Mouse (Mus musculus) granulocyte monocyte progenitor cell, adult 5-6 weeks (primary cell): ENCODE results near the gene Scgb1a1. TPM values are rescaled to one million over a fixed set of nuclear protein-coding genes. Genes with fewer than 3 reads are reported as not detected.

ENCODE experiments used
- ATAC-seq: replicated peaks from 2 replicates; pipeline ENCODE4 v1.8.0; 2016; ENCODE audit warnings: mild to moderate bottlenecking, moderate TSS enrichment, inconsistent platforms; ENCODE audit not compliant: poor library complexity, severe bottlenecking
- total RNA-seq, 2 experiments: library from RNA; stranded (forward) in 1 of 2; stranded (reverse) in 1 of 2; fragments of 200-712, 200-1000 nt in 1 of 2; fragments of >200 nt in 1 of 2; fragmentation: Nextera tagmentation in 1 of 2; gene quantifications; 2 replicates each; pipeline ENCODE4 v1.2.3; 2014 to 2017

The Scgb1a1 gene
- total RNA-seq, 2 experiments from 2014 or later: not detected

DNA sequence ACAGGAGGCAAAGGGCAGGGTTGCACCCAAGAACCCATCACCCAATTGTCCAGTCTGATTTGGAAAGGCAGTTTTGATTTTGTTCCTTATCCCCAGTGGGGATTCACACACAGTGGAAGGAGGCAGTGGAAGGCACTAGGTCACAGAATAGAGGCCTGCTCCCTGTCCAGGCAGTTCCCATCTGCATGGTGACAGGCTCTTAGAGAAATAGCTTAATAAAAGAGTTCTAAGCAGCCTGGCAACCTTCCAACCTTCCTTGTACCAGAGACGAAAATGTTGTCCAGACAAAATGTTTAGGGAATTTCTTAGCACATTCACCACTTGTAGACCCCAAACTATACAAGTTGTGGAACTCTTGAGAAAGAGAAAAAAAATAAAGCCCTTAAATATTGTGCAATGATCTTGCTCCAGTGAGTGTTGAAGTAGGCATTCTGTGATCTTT, 39.8 kb downstream of the Scgb1a1 start:
- ATAC-seq: no peak

DNA sequence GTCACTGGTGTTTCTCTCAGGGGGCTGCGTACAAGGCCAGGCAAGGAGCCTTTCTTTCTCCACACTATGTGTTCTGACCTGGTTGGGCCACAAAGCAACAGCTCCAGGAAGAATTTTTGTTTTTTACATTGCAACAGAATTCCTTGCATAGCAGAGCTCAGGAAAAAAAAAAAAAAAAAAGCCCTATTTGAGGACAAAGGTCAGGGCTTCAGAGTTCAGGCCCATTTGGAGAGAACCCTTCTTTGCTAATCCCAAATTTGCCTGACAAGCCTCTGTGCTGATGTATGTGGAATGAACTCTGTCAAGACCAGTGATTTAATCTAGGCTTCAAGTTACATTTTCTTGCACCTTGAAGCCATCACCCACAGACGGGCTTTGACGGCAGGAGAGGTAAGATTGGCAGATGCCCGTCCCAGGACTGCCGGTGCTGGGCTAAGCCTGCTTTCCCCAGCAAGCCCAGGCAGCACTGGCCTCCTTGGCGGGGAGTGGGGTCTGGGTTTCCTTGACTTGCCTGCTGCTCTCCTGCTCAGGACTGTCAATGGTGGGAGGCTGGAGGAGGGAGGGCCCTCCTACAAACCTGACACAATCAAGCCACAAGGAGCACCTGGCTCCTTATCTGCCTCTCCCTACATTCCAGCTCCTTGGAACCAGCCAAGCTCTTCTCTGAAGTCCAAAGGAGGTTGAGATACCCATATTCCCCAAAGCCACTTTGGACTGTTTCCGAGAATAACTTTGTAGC, 40.4 kb downstream of the Scgb1a1 start:
- ATAC-seq: no peak

DNA sequence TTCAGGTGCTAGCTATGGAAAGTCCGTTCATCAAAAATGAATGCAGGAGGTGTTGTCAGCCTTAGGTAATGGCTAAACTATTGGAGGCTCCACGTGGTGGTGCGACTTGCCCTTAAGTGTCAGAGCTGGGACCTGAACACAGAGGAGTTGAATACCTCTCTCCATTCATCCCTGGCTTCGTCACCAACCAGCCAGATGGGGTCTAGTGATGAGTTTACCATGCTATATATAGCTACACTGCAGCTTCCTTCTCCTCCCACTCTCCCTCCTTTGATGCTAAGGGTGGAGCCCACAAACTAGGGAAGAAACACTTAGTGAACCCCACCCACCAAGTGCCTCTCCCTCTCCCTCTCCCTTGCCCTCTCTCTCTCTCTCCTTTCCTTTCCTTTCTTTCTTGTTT, 43.5 kb downstream of the Scgb1a1 start:
- ATAC-seq: peak; percentile 50

DNA sequence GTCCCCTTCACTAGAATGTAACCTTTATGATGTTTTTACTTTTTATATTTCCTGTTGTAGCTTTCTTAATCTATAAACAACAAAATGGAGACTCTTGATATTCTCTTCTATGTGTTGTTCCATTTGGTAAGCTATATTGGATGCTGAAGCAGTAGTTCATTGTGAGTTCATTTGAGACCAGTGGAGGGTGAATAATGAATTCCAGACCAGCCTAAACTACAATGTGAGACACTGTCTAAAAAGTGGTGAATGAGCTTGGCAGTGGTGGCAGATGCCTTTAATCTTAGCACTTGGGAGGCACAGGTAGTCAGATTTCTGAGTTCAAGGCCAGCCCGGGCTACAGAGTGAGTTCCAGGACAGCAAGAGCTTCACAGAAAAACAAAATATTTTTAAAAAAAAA, 44.6 kb downstream of the Scgb1a1 start:
- no peak for ATAC-seq

DNA sequence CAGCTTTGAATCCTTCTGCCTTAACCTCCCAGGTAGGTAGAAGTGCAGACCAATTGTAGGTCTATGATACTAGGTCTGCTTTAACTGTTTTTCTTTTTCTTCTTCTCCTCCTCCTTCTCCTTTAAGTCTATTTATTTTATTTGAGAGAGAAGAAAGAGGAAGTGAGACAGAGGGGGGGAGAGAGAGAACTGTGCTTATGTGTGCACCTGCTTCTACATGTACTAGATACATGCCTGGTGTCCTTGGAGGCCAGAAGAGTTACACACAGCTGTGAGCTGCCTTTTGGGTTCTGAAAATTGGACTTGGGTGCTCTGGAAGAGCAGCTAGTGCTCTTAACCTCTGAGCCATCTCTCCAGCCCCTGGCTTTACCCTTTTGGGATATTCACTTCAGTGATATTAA, 46.7 kb downstream of the Scgb1a1 start:
- peak; percentile 89 for ATAC-seq

DNA sequence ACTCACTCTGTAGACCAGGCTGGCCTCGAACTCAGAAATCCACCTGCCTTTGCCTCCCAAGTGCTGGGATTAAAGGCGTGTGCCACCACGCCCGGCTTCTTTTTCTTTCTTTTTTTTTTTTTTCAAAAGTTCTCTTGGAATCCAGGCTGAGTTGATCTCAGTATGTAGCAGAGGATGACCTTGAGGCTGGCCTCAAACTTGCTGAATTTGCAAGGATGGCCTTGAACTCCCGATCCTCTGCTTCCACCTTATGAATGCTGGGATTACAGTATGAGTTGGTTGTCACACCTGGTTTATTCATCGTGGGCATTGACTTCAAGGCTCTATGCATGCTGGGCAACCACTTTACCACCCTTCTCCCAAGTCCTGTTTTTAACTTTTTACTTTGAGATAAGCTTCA, 47.1 kb downstream of the Scgb1a1 start:
- ATAC-seq: no peak

DNA sequence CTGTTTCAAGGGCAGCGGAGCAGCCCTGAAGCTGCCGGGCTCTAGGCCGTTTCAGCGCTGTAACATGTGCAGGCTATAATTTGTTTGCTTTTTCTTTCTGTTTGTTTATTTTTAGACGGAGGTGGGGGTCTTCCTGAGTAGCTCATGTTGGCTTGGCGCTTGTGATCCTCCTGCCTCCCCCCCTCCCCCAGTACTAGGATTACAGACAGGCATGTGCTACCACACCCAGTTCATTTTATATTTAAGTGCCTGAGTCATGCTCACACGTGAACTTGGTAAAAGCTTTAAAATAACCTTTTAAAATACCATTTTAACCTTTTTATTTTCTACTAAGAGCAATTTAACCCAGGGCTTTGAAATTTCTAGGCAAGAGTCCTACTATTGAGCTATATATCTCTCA, 47.8 kb downstream of the Scgb1a1 start:
- no peak for ATAC-seq

DNA sequence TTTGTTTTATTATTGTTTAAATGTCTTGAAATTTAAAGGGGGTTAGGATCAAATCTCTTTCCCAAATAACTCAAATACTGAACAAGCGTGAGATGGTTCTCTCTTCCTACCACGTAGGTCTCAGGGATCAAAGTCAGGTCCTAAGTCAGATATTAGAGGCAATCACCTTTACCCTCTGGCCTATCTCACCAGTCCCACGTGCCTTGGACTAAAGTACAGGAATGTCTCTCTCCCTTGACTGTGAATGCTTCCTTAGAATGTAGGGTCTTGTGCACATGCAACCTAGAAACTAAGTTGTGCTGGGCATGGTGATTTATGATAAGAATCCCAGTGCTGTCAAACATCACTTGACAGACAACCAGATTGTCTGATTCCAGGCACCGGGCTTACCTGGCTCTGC, 48.5 kb downstream of the Scgb1a1 start:
- no peak for ATAC-seq

DNA sequence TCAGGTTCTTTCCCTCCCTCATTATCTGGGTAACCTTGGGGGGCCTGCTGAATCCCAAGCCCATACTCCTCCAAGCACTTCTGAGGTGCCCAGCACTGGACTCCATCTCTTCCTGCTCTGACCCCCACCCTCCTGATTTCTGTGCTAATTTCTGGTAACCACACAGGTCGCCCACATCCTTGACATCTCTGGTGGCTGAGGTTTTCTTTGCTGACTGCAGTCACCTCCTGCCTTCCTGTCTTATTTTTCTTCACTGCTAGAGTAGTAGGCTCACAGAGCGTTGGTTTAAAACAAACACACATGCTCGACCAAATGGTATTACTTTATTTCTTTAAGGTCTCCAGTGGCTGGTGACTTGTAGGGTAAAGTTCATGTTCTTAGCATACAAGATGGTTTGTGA, 49.6 kb downstream of the Scgb1a1 start:
- ATAC-seq: no peak

DNA sequence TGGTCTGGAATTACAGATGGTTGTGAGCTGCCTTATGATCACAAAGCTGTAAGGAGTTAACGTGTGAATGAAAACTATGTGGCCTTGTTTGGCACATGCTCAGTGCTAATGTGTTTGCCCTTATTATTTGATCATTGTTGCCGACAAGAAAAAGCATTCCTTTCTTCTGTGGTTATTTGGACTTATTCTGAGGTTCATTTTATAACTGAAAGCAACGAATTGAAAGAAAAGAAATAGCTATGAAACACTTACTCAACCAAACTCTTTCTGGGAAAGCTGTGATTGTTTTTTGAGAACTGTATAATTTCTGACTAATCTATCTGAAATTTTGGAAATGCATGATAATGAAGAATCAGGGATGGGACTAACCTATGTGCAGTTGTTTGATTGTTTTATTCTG, 52.7 kb downstream of the Scgb1a1 start:
- ATAC-seq: no peak

DNA sequence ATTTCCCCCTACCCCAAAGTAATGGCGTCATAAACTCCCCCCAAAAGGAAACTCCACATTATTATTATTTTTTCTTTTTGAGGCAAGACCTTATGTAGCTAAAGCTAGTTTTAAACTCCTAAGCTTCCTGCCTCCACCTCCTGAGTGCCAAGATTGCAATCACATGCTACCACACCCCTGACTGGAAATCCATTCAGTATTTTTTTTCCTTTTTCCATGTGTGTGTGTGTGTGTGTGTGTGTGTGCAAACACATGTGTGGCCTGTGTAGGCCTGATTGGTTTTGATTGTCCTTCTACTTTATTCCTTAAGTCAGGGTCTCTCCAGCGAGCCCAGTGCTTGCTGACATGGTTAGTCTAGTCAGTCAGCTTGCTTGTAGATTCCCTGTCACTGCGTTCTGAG, 53.3 kb downstream of the Scgb1a1 start:
- no peak for ATAC-seq

Other genes starting within 250 kb of the Scgb1a1 start
- not detected in 2 replicates for gene Gng3, start 248.8 kb downstream of the Scgb1a1 start, total RNA-seq (2014; fragmentation: Nextera tagmentation)
- gene Gng3, start 248.8 kb downstream of the Scgb1a1 start, total RNA-seq (2017): 0.26 TPM in 1 of 2 replicates, not detected in the other
- gene Lrrn4cl, start 237.2 kb downstream of the Scgb1a1 start, total RNA-seq (2014; fragmentation: Nextera tagmentation): 0.11 TPM in 1 of 2 replicates, not detected in the other
- not detected in 2 replicates for gene Lrrn4cl, start 237.2 kb downstream of the Scgb1a1 start, total RNA-seq (2017)
- gene Ubxn1, start 216.5 kb downstream of the Scgb1a1 start, total RNA-seq (2014; fragmentation: Nextera tagmentation): 115 and 150 TPM in 2 replicates
- gene Ubxn1, start 216.5 kb downstream of the Scgb1a1 start, total RNA-seq (2017): 135 and 136 TPM in 2 replicates
- 57.3 and 67.4 TPM in 2 replicates for gene Uqcc3, start 207.0 kb downstream of the Scgb1a1 start, total RNA-seq (2014; fragmentation: Nextera tagmentation)
- gene Uqcc3, start 207.0 kb downstream of the Scgb1a1 start, total RNA-seq (2017): 66.9 and 100 TPM in 2 replicates
- gene Lbhd1, start 204.2 kb downstream of the Scgb1a1 start, total RNA-seq (2014; fragmentation: Nextera tagmentation): 49.4 and 65.5 TPM in 2 replicates
- 10.1 and 37.8 TPM in 2 replicates for gene Lbhd1, start 204.2 kb downstream of the Scgb1a1 start, total RNA-seq (2017)
- not detected in 2 replicates for gene Gm49403, start 204.0 kb downstream of the Scgb1a1 start, total RNA-seq (2014; fragmentation: Nextera tagmentation)
- gene Gm49403, start 204.0 kb downstream of the Scgb1a1 start, total RNA-seq (2017): not detected in 2 replicates
- gene 1810009A15Rik, start 199.1 kb downstream of the Scgb1a1 start, total RNA-seq (2014; fragmentation: Nextera tagmentation): 70.2 and 82.4 TPM in 2 replicates
- 92.1 and 109 TPM in 2 replicates for gene 1810009A15Rik, start 199.1 kb downstream of the Scgb1a1 start, total RNA-seq (2017)
- gene Gm49416, start 199.0 kb downstream of the Scgb1a1 start, total RNA-seq (2014; fragmentation: Nextera tagmentation): not detected in 2 replicates
- gene Gm49416, start 199.0 kb downstream of the Scgb1a1 start, total RNA-seq (2017): not detected in 2 replicates
- gene Ints5, start 195.0 kb downstream of the Scgb1a1 start, total RNA-seq (2014; fragmentation: Nextera tagmentation): 23.7 and 30.3 TPM in 2 replicates
- gene Ints5, start 195.0 kb downstream of the Scgb1a1 start, total RNA-seq (2017): 11.6 and 13.5 TPM in 2 replicates
- 143 and 154 TPM in 2 replicates for gene Ganab, start 189.9 kb downstream of the Scgb1a1 start, total RNA-seq (2014; fragmentation: Nextera tagmentation)
- 105 and 107 TPM in 2 replicates for gene Ganab, start 189.9 kb downstream of the Scgb1a1 start, total RNA-seq (2017)
- 25.9 and 34.4 TPM in 2 replicates for gene B3gat3, start 167.6 kb downstream of the Scgb1a1 start, total RNA-seq (2014; fragmentation: Nextera tagmentation)
- gene B3gat3, start 167.6 kb downstream of the Scgb1a1 start, total RNA-seq (2017): 17.2 and 26.5 TPM in 2 replicates
- 2.2 and 2.9 TPM in 2 replicates for gene Rom1, start 158.6 kb downstream of the Scgb1a1 start, total RNA-seq (2014; fragmentation: Nextera tagmentation)
- gene Rom1, start 158.6 kb downstream of the Scgb1a1 start, total RNA-seq (2017): 0.22 and 0.52 TPM in 2 replicates
- 26.1 and 30.2 TPM in 2 replicates for gene Eml3, start 158.4 kb downstream of the Scgb1a1 start, total RNA-seq (2014; fragmentation: Nextera tagmentation)
- 27.4 and 31.3 TPM in 2 replicates for gene Eml3, start 158.4 kb downstream of the Scgb1a1 start, total RNA-seq (2017)
- gene Mta2, start 146.1 kb downstream of the Scgb1a1 start, total RNA-seq (2014; fragmentation: Nextera tagmentation): 115 and 125 TPM in 2 replicates
- 120 and 123 TPM in 2 replicates for gene Mta2, start 146.1 kb downstream of the Scgb1a1 start, total RNA-seq (2017)
- gene Tut1, start 134.1 kb downstream of the Scgb1a1 start, total RNA-seq (2014; fragmentation: Nextera tagmentation): 17.8 and 28.9 TPM in 2 replicates
- gene Tut1, start 134.1 kb downstream of the Scgb1a1 start, total RNA-seq (2017): 14.5 and 21.8 TPM in 2 replicates
- gene Eef1g, start 120.9 kb downstream of the Scgb1a1 start, total RNA-seq (2014; fragmentation: Nextera tagmentation): 1,036 and 1,157 TPM in 2 replicates
- gene Eef1g, start 120.9 kb downstream of the Scgb1a1 start, total RNA-seq (2017): 748 and 899 TPM in 2 replicates
- gene Ahnak, start 98.7 kb downstream of the Scgb1a1 start, total RNA-seq (2014; fragmentation: Nextera tagmentation): 5.8 and 12.1 TPM in 2 replicates
- 14.1 and 14.8 TPM in 2 replicates for gene Ahnak, start 98.7 kb downstream of the Scgb1a1 start, total RNA-seq (2017)
- gene Asrgl1, start 47.7 kb upstream of the Scgb1a1 start, total RNA-seq (2014; fragmentation: Nextera tagmentation): 22.0 and 32.6 TPM in 2 replicates
- 26.9 and 30.5 TPM in 2 replicates for gene Asrgl1, start 47.7 kb upstream of the Scgb1a1 start, total RNA-seq (2017)